Mouse (Mus musculus): Measurements from ENCODE around the gene Gm4724. TPM values are rescaled to one million over a fixed set of nuclear protein-coding genes. Genes with fewer than 3 reads are reported as not detected.
"Not testable (repeated sequence)": the region's sequence is repeated elsewhere in the genome, so short reads cannot be mapped to it uniquely, and the experiment has no call there.

The Gm4724 gene
- 10.0 and 10.1 TPM in 2 replicates for polyA plus RNA-seq (2015; fragmentation: Nextera tagmentation; extraction: Ambion mirVana)

- ATAC-seq (ENCODE audit: borderline replicate concordance, extremely low read depth, low FRiP score, low TSS enrichment); H3K4me1 ChIP-seq; H3K9me3 ChIP-seq; H3K27ac ChIP-seq; H3K9ac ChIP-seq; H3K27me3 ChIP-seq; H3K4me2 ChIP-seq; H3K4me3 ChIP-seq; H3K36me3 ChIP-seq: not testable (repeated sequence)
- WGBS: no CpG with 5 or more reads among the region's 4 CpGs
Measured at GRCm38 (mm10) chr2:175435707-175436106, at the start of gene Gm4724. Gene Gm4724 (minus strand): TSS chr2:175435807.

- H3K9me3 ChIP-seq; H3K27me3 ChIP-seq; H3K4me3 ChIP-seq; H3K4me1 ChIP-seq; H3K36me3 ChIP-seq; H3K4me2 ChIP-seq; H3K27ac ChIP-seq; H3K9ac ChIP-seq; ATAC-seq (ENCODE audit: borderline replicate concordance, extremely low read depth, low FRiP score, low TSS enrichment): not testable (repeated sequence)
- WGBS: no CpG with 5 or more reads among the region's 6 CpGs
Measured at GRCm38 (mm10) chr2:175469685-175470084, 34.1 kb upstream of the Gm4724 start, which contains the start of gene Zfp965. Gene Zfp965 (plus strand): TSS chr2:175469985.

Other genes starting within 250 kb of the Gm4724 start
- 4.7 and 6.2 TPM in 2 replicates for gene Gm14391, start 228.9 kb downstream of the Gm4724 start, polyA plus RNA-seq (2015; fragmentation: Nextera tagmentation; extraction: Ambion mirVana)
- gene Gm14440, start 160.7 kb downstream of the Gm4724 start, polyA plus RNA-seq (2015; fragmentation: Nextera tagmentation; extraction: Ambion mirVana): not detected in 2 replicates
- gene Gm4631, start 97.6 kb downstream of the Gm4724 start, polyA plus RNA-seq (2015; fragmentation: Nextera tagmentation; extraction: Ambion mirVana): 17.4 and 19.0 TPM in 2 replicates
- 5.9 and 6.7 TPM in 2 replicates for gene Zfp968, start 63.4 kb downstream of the Gm4724 start, polyA plus RNA-seq (2015; fragmentation: Nextera tagmentation; extraction: Ambion mirVana)
- gene Zfp965, start 34.2 kb upstream of the Gm4724 start, polyA plus RNA-seq (2015; fragmentation: Nextera tagmentation; extraction: Ambion mirVana): 6.3 and 7.7 TPM in 2 replicates
- not detected in 2 replicates for gene Gm11007, start 208.2 kb upstream of the Gm4724 start, polyA plus RNA-seq (2015; fragmentation: Nextera tagmentation; extraction: Ambion mirVana)

All from lung, embryonic 15.5 days (tissue).